Mouse (Mus musculus) forebrain, embryonic 16.5 days (tissue): ENCODE measurements at regions not wholly inside any gene's neighbourhood (a gene's known extent, or its start where the extent isn't known, plus 50 kb on each side); places are given as distances from the start of the nearest gene placed in this dataset.
"Not testable (repeated sequence)": the region's sequence is repeated elsewhere in the genome, so short reads cannot be mapped to it uniquely, and the experiment has no call there.

Source experiments
- ATAC-seq: fragments of 200-750 bp; cut with Nextera tagmentation; 2 replicates; pipeline ENCODE4 v1.8.0; 2017; ENCODE audit warnings: mild to moderate bottlenecking, moderate library complexity
- H3K27ac ChIP-seq: fragments of 300-500 bp; sonication (generic); 2 replicates; pipeline ENCODE4 v1.5.1; 2014; ENCODE audit warnings: low read length, control low read depth
- H3K27me3 ChIP-seq: fragments of 300-500 bp; sonication (generic); replicated peaks from 2 replicates; pipeline ENCODE4 v1.6.1; 2014; ENCODE audit warnings: low read length; ENCODE audit not compliant: control insufficient read depth, insufficient read depth
- H3K36me3 ChIP-seq: fragments of 300-500 bp; sonication (generic); 2 replicates; pipeline ENCODE4 v1.6.1; 2014; ENCODE audit not compliant: control insufficient read depth, insufficient read depth
- H3K4me1 ChIP-seq: fragments of 300-500 bp; sonication (generic); replicated peaks from 2 replicates; pipeline ENCODE4 v1.6.1; 2014; ENCODE audit warnings: low read length; ENCODE audit not compliant: control insufficient read depth, insufficient read depth
- H3K4me2 ChIP-seq: fragments of 300-500 bp; sonication (generic); 2 replicates; pipeline ENCODE4 v1.6.1; 2014; ENCODE audit warnings: mild to moderate bottlenecking, low read length, control low read depth
- H3K4me3 ChIP-seq: fragments of 300-500 bp; sonication (generic); replicated peaks from 2 replicates; pipeline ENCODE4 v1.5.1; 2014; ENCODE audit warnings: mild to moderate bottlenecking, low read length, control low read depth
- H3K9ac ChIP-seq: fragments of 300-500 bp; sonication (generic); replicated peaks from 2 replicates; pipeline ENCODE4 v1.6.1; 2014; ENCODE audit warnings: low read depth, low read length, control low read depth
- H3K9me3 ChIP-seq: fragments of 300-500 bp; sonication (generic); 2 replicates; pipeline ENCODE4 v1.6.1; 2016; ENCODE audit warnings: low read length; ENCODE audit not compliant: control insufficient read depth
- WGBS: fragments of 180-500 bp; shearing (Covaris S2); extraction: QIAGEN DNeasy Blood & Tissue Kit; methylation state at CpG from one replicate; pipeline ENCODE4 v1.1.7; 2014; 5-methylcytosine and 5-hydroxymethylcytosine counted together

DNA sequence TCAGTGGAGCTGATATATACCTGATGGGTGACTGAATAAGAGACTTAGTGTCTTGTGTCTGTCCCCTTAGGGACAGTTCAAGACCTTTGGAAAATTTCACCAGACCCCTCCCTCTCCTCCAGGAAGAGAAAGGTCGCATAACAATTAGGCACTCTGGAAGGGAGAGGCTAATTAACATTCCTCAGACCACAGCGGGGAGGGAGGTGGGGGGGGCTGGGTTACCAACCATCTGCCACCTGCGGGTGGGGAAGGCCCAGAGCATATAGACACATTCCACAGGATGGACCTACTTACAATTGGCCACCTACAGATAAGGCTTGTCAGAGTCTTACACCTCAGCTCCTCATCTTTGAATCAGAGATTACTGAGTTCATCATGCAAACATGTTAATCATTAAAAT lies 114.6 kb downstream of the Car2 start:
- no peak overlapping the region for H3K9ac ChIP-seq
- no peaks in the 10 kb centered on the region for H3K9me3 ChIP-seq
- no peak for ATAC-seq
- H3K4me2 ChIP-seq: no peak overlapping the region
- H3K27ac ChIP-seq: no peak overlapping the region
- no peaks in the 10 kb centered on the region for H3K36me3 ChIP-seq
- H3K4me1 ChIP-seq: no peaks in the 10 kb centered on the region
- WGBS: 0% methylated on average over 3 of the region's 3 CpGs
- H3K27me3 ChIP-seq: no peaks in the 10 kb centered on the region
- H3K4me3 ChIP-seq: no peak overlapping the region

DNA sequence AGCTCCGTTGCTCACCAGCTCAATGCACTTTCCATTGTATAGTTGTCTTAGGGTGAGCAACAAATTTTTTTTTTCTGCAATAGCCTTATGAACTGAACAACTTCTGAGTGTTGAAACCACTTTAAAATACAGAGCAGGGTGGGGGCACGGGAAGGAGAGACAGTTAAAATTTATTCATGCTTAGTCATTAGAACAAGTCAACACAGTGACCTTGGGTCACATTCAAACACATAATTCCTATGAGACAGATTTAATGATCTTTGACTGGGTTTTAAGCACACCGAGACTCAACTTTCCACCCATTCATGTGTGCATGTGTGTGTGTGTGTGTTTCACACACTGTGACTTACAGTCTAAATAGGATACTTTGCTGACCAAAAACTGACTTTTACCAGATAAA lies 121.7 kb downstream of the Car2 start:
- H3K4me1 ChIP-seq: no peaks in the 10 kb centered on the region
- no peak overlapping the region for H3K4me3 ChIP-seq
- H3K4me2 ChIP-seq: no peak overlapping the region
- H3K36me3 ChIP-seq: no peaks in the 10 kb centered on the region
- no peak for ATAC-seq
- H3K27me3 ChIP-seq: no peaks in the 10 kb centered on the region
- H3K27ac ChIP-seq: no peak overlapping the region
- H3K9me3 ChIP-seq: no peaks in the 10 kb centered on the region
- H3K9ac ChIP-seq: no peak overlapping the region
- 84% methylated on average over 3 of the region's 3 CpGs for WGBS

DNA sequence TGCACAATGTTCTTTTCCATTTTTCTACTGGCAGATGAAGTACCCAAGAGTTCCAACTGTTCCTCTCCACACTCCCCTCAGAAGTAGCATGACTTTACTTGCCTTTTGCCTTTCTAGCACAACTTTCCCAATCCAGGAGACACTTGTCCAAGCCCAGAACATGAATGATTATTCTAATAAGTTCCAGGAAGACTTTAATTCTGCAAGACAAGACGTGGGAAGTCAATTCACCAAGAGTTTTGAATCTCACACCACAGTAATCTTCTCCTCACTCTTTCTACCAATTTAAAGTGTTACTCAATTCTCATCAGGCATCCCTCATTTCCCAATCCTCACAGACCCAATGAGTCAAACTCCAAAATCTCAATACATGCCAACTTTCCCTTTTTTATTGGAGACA lies 122.4 kb downstream of the Car2 start:
- H3K4me3 ChIP-seq: no peak overlapping the region
- no peak overlapping the region for H3K4me2 ChIP-seq
- H3K9me3 ChIP-seq: no peaks in the 10 kb centered on the region
- no peak overlapping the region for H3K27ac ChIP-seq
- H3K27me3 ChIP-seq: no peaks in the 10 kb centered on the region
- no peaks in the 10 kb centered on the region for H3K4me1 ChIP-seq
- 80% methylated on average over 1 of the region's 1 CpGs for whole genome bisulfite sequencing
- ATAC-seq: no peak
- no peak overlapping the region for H3K9ac ChIP-seq
- H3K36me3 ChIP-seq: no peaks in the 10 kb centered on the region

DNA sequence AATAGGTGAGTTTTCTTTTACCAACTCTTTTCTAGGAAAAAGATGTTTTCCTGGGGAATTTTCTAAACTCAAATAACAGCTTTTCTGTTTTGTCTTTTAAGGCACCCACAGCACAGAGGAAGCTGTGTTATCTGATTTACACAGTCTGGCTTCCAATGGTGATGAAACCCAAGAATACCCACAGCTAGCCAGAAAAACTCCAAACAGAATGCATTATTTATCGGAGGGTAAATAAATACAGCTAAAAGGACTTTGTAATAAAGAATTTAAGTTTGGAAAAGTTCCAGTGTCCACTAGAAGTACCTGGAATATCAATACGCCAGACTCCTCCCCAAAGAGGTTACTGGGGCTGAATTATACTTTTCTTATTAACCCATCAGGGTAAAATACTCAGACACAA lies 123.7 kb downstream of the Car2 start:
- H3K4me3 ChIP-seq: no peak overlapping the region
- H3K4me2 ChIP-seq: no peak overlapping the region
- no peaks in the 10 kb centered on the region for H3K9me3 ChIP-seq
- no peaks in the 10 kb centered on the region for H3K4me1 ChIP-seq
- H3K27me3 ChIP-seq: no peaks in the 10 kb centered on the region
- 86% methylated on average over 2 of the region's 2 CpGs for WGBS
- no peak overlapping the region for H3K9ac ChIP-seq
- H3K27ac ChIP-seq: no peak overlapping the region
- ATAC-seq: no peak
- no peaks in the 10 kb centered on the region for H3K36me3 ChIP-seq

DNA sequence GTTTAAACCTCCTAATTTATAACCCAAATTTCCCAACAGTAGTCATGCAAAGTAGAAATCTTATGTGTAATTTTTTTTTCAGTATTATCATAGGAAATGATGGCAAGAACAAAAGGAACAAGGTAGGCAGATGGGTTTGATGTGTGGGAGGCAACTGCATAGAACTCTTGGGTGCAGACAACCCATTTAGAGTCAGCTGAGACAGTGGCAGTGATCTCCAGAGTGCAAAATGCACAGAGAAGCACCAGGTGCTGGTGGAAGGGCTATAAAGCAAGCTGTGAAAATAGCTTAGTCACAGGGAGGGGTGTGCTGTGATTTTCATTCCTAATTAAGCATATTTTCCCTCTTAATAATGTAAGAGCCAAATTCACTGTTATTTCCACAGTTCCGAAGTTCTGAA lies 130.5 kb downstream of the Car2 start:
- WGBS: 31% methylated on average over 1 of the region's 1 CpGs
- Histone ChIP-seq H3K27me3 (no peaks in the 10 kb centered on the region), H3K4me3 (no peak overlapping the region), H3K4me2 (no peak overlapping the region), H3K9me3 (no peaks in the 10 kb centered on the region), H3K4me1 (no peaks in the 10 kb centered on the region), H3K27ac (no peak overlapping the region), H3K9ac (no peak overlapping the region), H3K36me3 (no peaks in the 10 kb centered on the region)
- ATAC-seq: no peak

DNA sequence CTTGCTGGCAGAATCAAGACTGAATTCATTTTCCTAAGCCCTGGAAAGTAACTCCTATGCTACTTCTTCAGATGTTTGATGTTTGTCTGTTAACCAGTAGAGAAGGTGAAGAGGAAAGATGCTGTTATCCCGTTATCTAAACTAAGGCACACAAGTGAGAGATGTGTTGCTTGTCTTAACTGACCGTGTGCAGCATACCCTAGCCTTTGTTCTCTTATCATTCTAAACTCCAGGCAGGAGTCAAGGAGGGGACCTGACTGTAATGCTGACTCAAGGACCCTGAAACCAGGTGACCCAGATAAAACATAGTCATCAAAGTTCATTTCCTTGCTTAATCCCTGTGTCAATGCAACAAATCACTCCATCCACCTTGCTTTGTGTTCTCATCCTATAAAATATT lies 136.7 kb downstream of the Car2 start:
- no peak overlapping the region for H3K27ac ChIP-seq
- WGBS: 76% methylated on average over 2 of the region's 2 CpGs

DNA sequence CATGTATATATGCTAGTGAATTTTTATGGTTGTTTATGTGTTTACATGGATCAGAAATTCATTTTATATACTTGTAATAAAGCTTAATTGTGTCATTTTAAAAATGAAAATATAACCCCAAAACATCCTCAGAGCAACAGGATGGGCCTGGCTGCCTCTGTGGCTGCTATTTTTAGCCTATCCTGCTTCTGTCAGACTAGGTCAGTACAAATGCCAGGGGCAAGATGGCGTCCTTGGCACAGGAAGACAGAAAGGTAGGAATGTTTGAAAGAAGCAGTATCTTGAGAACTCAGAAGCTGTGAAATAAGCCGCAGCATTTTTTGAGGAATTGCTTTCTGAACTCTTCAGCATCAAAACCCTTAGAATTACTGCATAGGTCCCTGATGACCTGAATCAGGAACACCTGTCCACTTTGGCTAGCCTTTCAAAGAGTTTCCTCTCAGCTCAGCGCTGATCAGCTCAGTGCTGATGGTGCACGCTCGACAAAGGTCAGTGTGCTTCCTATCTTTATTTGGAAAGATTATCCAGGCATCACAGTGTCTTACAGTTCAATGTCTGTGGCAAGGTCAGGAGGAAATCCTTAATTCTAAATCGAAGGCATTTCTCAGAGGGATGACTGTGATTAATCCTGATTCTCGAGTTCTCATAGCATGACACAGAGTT lies 154.9 kb downstream of the Car2 start:
- Histone ChIP-seq H3K9ac (no peak overlapping the region), H3K36me3 (no peaks in the 10 kb centered on the region), H3K27me3 (no peaks in the 10 kb centered on the region), H3K9me3 (no peaks in the 10 kb centered on the region), H3K4me2 (no peak overlapping the region), H3K4me3 (no peak overlapping the region), H3K4me1 (no peaks in the 10 kb centered on the region), H3K27ac (no peak overlapping the region)
- WGBS: 86% methylated on average over 7 of the region's 7 CpGs
- no peak for ATAC-seq

More for the DNA sequence above, 136.7 kb downstream of the Car2 start:
- no peaks in the 10 kb centered on the region for H3K4me1 ChIP-seq
- no peak overlapping the region for H3K9ac ChIP-seq
- H3K27me3 ChIP-seq: no peaks in the 10 kb centered on the region
- H3K36me3 ChIP-seq: no peaks in the 10 kb centered on the region
- no peaks in the 10 kb centered on the region for H3K9me3 ChIP-seq
- no peak overlapping the region for H3K4me2 ChIP-seq
- no peak overlapping the region for H3K4me3 ChIP-seq
- no peak for ATAC-seq

DNA sequence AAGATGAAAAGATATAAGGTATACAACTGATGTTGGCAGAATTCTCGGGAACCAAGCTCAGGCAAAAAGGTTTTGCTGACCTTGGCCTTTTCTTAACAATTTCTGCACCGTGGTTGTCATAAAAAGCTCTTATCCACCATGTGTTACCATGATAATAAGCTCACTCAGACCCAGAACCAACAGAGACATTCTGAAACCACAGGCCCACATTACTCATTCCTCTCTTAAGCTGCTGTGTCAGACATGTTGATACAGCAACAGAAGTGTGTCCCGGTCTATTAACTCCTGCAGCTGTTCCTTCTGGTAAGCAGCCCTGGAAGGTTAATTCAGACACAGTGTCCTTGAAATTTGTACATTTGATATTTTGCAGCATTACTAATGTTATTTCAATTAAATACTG lies 167.9 kb downstream of the Car2 start:
- Histone ChIP-seq H3K4me2 (no peak overlapping the region), H3K9ac (no peak overlapping the region), H3K9me3 (peaks cover 3% of the 10 kb centered on the region; the same call in 1 of the 2 replicates), H3K4me3 (no peak overlapping the region), H3K36me3 (no peaks in the 10 kb centered on the region), H3K27ac (no peak overlapping the region), H3K27me3 (no peaks in the 10 kb centered on the region), H3K4me1 (no peaks in the 10 kb centered on the region)
- ATAC-seq: no peak
- 78% methylated on average over 3 of the region's 3 CpGs for WGBS

DNA sequence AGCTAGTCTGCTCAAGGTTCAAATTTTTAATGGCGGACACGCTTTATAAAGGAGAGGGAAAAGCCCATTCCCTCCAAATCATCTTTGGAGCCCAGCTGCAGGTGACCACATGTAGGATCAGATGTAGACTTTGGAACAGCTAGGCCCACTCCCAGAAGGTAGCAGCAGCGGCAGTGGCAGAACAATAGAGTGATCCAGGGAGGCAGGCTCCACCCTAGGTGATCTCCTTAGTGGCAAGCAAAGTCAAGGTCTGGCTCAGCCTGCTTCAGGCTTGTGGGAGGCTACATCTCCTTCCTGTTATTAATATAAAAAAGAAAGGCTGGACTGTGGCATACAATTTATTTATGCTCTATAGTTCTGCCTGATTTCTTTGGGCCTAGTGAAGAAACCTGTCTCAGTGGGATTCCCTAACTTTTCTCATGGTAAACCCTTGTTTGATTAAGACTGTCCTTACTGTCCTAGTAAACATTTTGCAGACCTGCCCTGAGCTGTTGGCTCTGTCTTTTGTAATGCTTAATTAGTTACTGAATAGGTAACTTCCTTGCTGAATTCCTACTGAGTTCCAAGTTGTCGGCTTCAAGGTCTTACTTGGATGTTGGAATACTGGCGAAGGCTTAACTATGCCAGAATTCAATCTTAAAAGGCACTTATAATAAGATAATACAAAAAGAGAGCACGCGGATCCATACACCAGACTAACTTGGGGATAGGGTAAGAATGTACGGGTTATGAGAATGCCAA lies 169.6 kb downstream of the Car2 start:
- not testable (repeated sequence) for H3K27me3 ChIP-seq, H3K36me3 ChIP-seq, ATAC-seq, H3K9me3 ChIP-seq, H3K27ac ChIP-seq, H3K4me3 ChIP-seq, H3K4me2 ChIP-seq, H3K4me1 ChIP-seq, H3K9ac ChIP-seq
- whole genome bisulfite sequencing: 89% methylated on average over 8 of the region's 8 CpGs
